Mouse (Mus musculus): ENCODE results near the gene Macc1.

DNA sequence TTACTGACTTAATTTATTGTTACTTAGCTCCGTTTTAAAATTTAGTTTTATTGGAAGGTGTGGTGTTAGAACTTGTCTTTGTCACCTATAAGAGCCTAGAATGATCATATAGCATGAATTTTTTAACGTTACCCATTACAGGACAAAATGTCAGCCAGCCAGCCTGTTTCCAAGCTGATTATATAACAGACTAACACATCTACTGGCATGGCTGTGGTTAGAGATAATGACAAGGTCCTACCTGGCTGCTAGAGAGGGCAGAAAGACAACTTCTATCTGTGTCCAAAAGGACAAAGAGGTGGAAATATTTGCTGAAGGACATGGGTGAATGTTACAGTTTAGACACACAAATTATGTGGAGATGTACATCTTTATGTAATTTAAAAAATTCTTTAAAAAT is 101.8 kb downstream of the Macc1 start:
- TF ChIP-seq CTCF (IDR thresholded peaks at IDR 0.05; ENCODE audit: low read depth, low read length) = no peak
- TF ChIP-seq POLR2A (IDR thresholded peaks at IDR 0.05; ENCODE audit: borderline replicate concordance, low read depth, low read length) = no peak
